Mouse (Mus musculus): Measurements from ENCODE around the gene Abca7.

The Abca7 gene

GRCm38 (mm10) chr10:79974668-79975067 is 21.6 kb upstream of the Abca7 start:
- DNase-seq (ENCODE audit: low spot score in 2 of 2) = no peak

DNA sequence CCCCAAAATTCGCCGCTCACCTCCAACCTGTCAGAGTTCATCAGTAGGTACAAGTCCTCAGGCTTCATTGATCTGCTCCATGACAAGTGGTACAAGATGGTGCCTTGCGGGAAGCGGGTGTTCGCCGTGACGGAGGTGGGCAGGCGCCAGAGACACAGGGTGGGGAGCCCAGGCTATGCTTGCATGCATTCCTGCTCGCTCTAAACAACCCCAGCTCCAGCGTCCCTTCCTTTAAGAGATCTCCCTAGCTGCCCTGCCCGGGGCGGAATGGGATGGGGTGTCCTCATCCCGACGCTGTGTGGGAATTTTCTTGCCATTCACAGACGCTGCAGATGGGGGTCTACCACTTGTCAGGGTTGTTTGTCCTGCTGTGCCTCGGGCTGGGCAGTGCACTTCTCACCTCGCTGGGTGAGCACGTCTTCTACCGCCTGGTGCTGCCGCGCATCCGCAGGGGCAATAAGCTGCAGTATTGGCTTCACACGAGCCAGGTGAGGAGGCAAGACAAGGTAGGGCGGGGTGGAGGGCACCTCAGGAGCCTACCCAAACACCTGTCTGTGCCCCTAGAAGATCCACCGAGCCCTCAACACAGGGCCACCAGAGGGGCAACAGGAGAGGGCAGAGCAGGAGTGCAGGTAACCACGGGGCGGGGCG is 20.1 kb upstream of the Abca7 start:
- DNase-seq (ENCODE audit: low spot score in 2 of 2) = no peak

DNA sequence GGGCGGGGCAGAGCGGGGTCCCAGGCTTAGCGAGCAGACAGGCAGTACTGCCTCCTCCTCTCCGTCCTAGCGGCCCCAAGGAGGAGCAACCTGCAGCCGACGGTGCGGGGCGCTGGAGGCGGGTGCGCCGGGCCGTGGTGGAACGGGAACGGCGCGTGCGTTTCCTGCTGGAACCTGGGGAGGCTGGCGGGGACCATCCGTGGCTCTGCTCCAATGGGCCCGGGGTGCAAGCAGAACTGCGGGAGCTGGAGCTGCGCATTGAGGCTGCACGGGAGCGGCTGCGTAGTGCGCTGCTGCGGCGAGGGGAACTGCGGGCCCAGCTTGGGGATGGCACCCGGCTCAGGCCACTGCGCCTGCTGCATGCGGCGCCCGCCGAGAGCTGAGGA is 19.6 kb upstream of the Abca7 start:
- no peak for DNase-seq (ENCODE audit: low spot score in 2 of 2)

- DNase-seq (ENCODE audit: low spot score in 2 of 2) = no peak
These were observed 19.0 kb upstream of the Abca7 start for GRCm38 (mm10) chr10:79977324-79977723.

DNA sequence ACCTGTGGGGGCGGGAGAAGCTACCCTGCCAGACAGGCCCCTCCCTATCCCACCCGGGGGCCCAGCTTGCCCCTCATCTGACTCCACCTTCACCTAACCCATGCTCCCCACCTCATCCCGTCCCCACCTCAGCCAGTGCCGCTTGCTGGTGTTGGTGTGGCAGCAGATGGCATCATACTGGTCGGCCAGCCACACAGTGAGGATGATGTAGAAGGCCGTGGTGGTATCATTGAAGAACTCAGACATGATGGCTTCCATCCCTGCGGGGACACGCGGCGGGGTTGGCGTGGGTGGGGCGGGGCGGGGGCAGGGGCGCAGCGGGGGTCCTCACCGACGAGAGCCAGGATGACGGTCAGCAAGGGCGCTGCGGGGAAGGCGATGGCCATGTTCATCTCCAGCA is 18.2 kb upstream of the Abca7 start:
- no peak for DNase-seq (ENCODE audit: low spot score in 2 of 2)

GRCm38 (mm10) chr10:79979401-79980155 is 16.7 kb upstream of the Abca7 start:
- DNase-seq (ENCODE audit: low spot score in 2 of 2) = no peak

GRCm38 (mm10) chr10:79983205-79983604 is 13.1 kb upstream of the Abca7 start:
- no peak for DNase-seq (ENCODE audit: low spot score in 2 of 2)

- DNase-seq (ENCODE audit: low spot score in 2 of 2) = peak; percentile 56 to 71
These were observed 12.6 kb upstream of the Abca7 start for GRCm38 (mm10) chr10:79983670-79984069.

- peak; percentile 77 to 79 for DNase-seq (ENCODE audit: low spot score in 2 of 2)
These were observed 12.0 kb upstream of the Abca7 start, which contains the start of gene Tmem259 for GRCm38 (mm10) chr10:79984195-79984816. Gene Tmem259 (minus strand): TSS chr10:79984330.

- peak; percentile 96 to 98 for DNase-seq (ENCODE audit: low spot score in 2 of 2)
These were observed 11.4 kb upstream of the Abca7 start for GRCm38 (mm10) chr10:79984871-79985270.

DNA sequence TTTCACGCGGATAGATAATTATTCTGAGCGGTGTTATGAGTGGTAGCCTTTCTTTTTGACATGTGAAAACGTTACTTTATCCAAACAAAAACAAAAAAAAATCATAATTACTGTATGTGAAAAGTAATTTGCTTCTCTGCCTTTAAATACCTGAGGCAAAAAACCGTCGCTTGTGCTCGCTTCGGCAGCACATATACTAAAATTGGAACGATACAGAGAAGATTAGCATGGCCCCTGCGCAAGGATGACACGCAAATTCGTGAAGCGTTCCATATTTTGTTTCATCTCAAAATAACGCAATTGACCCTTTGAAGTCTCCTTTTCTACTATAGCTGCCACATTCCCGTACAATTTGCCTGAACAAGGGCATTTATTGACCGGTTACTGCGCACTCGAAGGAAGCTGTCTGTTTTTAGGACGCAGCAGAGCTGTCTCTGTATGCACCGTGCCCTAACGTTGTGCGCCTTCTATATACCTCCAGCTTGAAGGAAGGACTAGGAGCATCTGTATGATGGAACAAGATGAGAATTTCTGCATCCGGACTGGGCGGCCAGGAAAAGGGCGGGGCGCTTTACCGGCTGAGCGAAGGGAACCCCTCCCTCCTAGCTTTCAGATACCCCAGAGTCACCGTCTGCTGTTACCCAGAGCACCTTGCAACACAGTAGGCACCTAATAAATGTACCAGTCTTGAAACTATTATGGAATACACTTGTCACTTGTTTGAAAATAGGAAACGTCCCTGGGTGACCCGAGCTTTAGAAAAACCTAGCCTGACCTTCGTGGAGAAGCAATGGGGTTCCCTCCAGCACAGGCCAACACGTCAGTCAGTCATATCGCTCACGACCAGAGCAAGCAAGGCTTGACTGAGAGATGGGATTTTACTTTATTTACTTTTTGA is 10.7 kb upstream of the Abca7 start:
- DNase-seq (ENCODE audit: low spot score in 2 of 2) = peak; percentile 58 to 61

DNA sequence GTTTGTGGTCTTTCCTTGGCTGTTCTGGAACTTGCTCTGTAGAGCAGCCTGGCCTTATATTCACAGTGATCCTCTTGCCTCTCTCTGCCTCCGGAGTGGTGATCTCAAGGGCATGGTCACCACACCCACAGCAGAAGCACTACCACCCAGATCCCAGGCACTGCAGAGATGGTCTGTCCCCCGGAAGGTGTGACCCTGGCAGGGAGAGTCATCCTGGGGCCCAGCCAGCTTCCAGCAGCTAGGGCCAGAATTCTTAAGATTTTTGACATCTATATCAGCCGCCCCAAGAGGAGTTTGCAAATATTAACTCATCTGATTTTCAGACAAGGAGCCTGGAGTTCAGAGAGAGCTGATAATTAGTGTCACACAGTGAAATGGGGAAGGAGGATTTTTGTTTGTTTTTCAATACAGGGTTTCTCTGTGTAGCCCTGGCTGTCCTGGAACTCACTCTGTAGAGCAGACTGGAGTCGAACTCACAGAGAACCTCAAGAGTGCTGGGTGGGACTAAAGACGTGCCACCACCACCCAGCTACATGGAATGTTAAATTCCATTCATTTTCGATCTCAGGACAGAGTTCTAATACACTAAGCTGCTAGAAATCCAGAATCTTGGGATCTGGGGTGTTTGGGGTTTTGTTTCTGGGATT is 9.9 kb upstream of the Abca7 start:
- DNase-seq (ENCODE audit: low spot score in 2 of 2) = no peak

- peak; percentile 69 to 76 for DNase-seq (ENCODE audit: low spot score in 2 of 2)
These were observed 9.3 kb upstream of the Abca7 start for GRCm38 (mm10) chr10:79986963-79987362.

GRCm38 (mm10) chr10:79987771-79988505 is 8.4 kb upstream of the Abca7 start:
- DNase-seq (ENCODE audit: low spot score in 2 of 2) = no peak

DNA sequence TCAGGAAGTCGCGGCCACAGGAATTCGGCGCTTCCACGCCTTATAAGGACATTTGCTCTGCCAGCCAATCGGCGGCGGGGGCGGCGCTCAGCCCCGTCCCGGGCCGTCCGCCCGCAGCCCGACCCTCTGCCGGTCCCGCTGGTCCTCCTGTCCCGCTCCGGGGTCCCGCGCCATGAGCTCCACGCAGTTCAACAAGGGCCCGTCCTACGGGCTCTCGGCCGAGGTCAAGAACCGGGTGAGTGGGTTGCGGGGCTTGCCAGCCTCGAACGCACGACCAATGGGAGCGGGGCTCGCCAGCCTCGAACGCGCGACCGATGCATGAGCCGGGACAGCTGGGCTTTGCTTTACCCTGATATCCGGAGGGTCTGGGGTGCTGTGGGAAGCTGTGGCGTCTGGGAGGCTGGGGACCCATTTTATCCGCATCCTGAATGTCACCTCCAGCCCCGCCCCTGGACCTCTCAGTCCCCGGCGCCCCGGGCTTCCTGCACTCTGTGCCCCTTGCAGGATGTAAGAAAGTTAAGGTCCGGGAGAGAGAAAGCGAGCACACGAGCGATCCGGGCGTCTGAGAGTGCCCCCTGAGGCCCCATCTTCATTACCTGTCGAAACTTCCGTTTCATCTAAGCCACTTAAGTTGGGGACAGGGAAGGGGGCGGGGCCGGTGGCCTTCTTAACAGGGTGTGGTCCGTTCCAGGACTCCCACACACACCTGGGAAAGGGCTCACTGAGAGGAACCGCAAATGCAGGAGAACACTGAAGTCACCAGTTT is 7.6 kb upstream of the Abca7 start, which contains the start of gene Cnn2:
Gene Cnn2 (plus strand): TSS at position 79 of the 766 bp plus-strand sequence.
- no peak for DNase-seq (ENCODE audit: low spot score in 2 of 2)

DNA sequence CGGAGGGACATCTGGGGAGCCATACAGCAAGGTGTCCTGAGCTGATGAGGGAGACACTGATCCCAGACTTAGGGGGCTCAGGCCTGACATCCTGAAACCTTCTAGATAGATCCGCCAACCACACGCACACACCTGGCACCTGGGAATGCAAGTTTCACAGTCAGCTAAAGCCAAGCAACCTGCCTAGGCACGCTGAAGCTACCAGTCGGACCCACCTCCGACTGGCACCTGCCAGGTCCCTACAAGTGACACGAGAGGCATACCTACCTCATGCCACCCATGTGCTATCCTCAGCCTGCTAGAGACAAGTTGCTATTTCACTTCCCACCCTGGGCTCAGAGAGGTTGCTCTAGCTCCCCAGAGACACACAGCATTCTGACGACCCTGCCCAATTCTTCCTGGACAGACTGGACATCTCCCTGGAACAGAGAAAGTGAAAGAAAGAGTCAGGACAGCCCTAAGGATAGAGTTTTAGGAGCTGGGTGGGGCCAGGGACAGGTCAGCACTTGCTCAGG is 7.0 kb upstream of the Abca7 start:
- DNase-seq (ENCODE audit: low spot score in 2 of 2) = no peak

DNA sequence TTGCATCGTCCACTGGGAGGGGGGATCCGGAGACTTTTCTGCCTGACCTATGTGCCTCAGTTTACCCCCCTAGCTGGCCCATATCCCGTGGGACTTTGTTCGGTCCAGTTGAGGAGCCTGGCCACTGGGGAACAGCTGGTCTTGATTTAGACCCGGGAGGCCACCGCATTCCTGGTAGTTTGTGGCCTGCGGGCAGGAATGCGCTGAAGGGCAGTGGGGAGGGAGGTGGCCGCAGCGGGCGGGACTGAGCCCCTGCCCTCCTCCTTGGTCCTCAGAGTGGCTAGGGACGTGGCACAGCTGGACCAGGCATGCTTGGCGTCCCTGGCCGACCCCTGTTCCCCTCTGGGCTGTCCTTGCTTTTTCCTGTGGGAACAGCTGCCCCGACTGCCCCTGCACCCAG is 6.4 kb upstream of the Abca7 start:
- DNase-seq (ENCODE audit: low spot score in 2 of 2) = no peak

- DNase-seq (ENCODE audit: low spot score in 2 of 2) = no peak
These were observed 5.2 kb upstream of the Abca7 start for GRCm38 (mm10) chr10:79991099-79991498.

GRCm38 (mm10) chr10:79991548-79991947 is 4.7 kb upstream of the Abca7 start:
- no peak for DNase-seq (ENCODE audit: low spot score in 2 of 2)

All from frontal cortex, postnatal 14 days (tissue).